Mouse (Mus musculus): ENCODE results near the gene Aldh3b3. TPM values are rescaled to one million over a fixed set of nuclear protein-coding genes. Genes with fewer than 3 reads are reported as not detected.
A peak's percentile ranks its signal among the peaks of the same experiment; 100 is the strongest.

Gene Aldh3b3
- total RNA-seq (2021), result not detected
- long read RNA-seq, experiment 1, result 0 reads
- long read RNA-seq, experiment 2, result 0 reads

DNA sequence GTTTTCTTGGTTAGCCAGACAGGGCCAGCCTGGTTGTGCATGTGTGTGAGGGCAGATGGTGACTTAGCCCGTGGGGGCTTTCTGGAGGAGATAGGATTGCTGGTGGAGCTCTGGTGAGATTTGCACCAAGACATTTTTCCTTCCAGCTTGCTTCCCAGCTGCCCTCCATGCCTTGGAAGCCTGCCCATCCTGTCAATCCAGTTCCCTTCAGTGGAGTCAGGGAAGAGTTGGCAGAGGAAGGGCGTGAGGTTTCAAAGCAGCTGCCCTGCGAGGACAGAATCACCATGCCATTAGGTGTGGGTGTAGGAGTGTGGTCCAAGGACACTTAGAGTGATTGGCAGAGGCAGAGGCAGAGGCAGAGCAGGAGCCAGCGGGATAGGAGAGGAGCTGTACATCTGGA lies at the start of gene Aldh3b3:
Aldh3b3 (plus strand) TSS at position 176 of the 400 bp plus-strand sequence.
- no peak for DNase-seq

DNA sequence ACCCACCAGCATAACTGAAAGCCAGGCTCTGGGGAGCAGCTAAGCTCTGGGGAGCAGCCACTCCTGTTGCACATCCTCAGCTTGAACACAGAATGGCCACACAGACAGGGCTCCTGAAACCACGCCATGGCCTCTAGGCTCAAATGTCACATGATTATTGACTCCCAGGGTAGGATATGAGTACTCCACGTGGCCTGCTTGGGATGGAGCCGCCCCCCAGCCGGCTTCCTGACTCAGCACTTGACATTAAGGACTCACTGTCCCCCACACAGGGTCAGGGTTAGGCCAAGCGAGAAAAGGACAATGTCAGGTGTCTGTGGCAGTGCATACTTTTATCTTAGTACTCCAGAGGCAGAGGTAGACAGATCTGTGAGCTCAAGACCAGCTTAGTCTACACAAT lies 48.2 kb upstream of the Aldh3b3 start:
- DNase-seq, result no peak

DNA sequence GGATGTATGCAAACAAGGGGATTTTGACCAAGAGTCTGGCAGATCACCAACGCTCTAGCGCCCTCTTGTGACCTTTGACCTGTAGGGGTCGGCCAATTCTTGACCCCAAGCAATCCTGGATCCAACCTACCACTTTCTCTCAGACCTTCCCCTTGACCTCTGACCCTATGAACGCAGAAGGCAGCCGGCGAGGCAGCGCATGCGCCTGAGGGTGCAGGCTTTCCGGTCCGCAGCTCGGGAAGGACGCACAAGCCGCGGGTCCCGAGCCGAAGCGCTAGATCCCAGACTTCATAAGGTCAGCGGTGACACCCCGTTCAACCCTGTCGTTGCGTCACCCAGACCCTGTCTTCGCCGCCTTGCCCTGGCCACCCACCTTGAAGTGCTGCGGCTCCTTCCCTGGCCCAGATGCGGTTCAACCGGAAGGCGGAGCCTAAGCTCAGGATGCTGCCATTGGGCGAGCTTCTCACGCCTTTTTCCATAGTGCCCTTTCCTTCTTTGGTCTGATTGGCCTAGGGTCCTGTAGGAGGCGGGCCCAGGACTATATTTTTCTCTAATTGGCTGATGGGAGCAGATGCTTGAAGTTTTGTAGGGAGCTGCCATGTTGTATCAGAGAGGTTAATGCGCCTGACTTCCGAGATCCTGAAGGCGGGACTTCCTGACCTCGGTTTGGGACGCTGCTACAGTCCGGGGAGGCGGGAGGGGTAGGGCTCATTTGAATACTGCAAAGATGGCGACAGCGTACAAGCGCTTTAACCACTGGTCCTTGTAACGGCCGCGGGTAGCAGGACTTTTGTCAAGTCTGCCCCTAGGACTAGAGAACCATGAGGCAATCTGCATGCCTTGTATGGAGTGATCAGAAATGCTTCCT lies 45.9 kb upstream of the Aldh3b3 start, which contains the start of gene Ndufs8:
Ndufs8 (minus strand) TSS at position 438 of the 868 bp plus-strand sequence.
- DNase-seq, result peak; percentile 95

DNA sequence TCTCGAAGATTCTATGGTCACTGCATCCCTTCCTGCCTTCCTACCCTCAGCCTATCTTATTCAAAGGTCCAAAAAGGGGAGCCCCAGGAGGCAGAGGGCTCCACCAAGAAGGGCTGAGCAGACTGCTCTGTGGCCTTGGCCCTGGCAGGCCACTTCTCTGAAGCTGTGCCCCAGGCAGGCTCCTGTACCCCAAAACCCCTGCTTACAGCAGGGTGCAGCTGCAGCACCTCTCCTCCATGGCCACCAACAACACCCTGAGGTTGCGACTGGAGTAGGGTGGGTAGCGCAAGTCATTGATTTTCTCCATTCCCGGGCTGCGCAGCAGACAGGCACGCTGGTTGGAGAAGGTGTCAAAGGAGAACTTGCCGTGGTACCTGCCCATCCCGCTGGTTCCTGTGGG lies 44.8 kb upstream of the Aldh3b3 start:
- no peak for DNase-seq

DNA sequence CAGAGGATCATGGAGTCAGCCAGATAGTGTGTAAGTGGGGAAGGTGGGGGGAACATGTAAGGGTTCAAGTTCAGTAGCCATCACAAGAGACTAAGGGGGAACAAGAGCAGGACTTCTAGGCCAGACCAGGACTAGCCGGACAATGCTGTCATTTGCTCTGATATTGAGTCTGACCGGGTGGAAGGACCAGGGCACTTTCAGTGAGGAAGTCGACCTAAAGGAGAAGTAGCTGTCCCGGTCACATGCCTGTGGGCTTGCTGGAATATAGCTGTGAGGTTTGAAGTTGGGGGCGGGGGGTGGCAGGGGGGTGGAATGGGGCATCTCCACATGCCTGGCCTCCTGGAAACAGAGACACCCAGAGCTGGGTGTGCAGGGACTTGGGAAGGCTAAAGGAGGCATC lies 43.9 kb upstream of the Aldh3b3 start:
- no peak for DNase-seq

DNA sequence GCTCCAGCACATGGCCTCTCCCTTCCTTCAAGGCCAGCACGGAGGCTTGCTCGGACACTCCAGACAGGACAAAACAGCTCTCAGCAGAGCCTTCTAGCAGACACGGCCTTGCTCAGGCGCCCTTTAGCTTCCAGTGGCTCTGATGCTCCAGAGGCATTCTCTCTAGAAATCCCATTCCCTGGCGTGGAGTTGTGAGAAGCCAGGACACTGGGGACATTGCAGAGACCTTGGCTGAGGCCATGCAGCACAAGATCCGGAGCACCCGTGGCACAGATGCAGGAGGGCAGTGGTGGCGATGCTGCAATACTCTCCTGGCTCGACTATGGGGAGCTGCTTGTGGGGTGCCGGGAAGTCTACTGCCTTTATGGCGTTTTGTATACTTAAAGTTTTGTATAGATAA lies 41.7 kb upstream of the Aldh3b3 start:
- DNase-seq, result no peak

DNA sequence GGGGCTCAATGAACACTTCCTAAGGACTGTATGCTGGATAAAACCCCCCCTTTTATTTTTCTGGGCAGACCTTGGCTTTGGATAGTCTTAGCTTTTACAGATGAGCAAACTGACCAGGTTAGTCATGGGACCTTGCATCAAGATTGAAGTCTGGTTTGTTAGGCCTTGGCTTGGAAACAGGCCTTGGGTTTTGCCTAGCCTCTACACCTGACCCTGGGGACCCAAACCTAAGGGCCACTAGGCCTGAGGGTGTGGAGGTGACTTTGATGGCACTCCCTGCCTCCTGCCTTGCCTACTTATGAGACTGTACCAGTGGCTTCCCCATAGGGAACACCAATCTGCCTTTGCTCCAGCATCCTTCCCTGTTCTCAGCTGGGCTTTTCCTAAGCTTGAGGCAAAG lies 38.5 kb upstream of the Aldh3b3 start:
- DNase-seq, result no peak

DNA sequence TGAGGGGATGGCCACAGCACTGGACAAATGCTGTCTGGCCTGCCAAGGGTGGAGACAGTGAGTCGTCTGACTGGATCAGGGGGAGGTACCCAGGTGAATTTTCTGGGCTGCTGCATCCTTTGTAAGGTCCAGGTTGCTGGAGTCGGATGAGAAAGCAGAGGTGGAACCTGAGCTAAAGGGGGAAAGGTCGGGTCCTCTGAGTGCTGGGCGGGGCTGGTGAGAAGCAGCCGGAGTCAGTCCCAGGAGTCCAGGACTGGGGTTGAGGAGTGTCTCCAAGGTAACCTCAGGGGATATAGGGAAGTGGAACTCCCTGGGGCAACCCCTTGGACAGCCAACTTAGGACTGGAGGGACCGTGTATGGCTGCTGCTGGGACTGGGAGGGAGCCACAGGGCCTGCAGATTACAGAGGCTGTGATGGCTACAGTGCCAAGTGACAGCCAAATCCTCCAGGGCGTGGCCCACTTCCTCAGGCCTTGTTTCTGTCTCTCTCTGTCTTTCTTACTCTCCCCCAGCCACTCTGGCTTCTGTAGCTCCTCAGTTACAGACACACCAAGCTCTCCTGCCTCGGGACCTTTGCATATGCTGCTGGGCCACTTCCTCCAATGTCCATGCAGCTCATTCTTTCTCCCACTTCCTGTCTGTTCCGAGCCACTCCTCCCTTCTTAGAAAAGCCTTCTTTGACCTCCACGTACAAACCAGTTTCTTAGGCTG lies 35.6 kb upstream of the Aldh3b3 start:
- DNase-seq, result no peak

DNA sequence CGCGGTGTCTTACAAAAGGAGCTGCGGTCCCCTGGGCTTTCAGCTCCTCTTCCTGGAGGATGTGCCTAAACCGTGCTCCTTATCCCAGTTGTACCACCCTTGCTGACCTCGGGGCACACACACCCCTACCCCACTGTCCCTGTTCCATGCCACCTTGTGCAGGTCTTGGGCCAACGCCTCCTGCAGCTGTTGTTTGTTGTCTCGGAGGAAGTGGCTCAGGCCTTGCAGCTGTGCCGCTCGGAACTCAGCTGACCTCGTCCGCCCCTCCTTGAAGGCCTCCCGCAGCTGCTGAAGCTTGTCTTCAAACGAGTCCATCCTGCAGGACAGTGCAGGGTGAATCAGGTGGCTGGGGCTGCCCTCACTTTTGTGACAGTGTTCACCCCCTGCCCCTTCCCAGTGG lies 34.9 kb upstream of the Aldh3b3 start:
- peak; percentile 59 for DNase-seq

DNA sequence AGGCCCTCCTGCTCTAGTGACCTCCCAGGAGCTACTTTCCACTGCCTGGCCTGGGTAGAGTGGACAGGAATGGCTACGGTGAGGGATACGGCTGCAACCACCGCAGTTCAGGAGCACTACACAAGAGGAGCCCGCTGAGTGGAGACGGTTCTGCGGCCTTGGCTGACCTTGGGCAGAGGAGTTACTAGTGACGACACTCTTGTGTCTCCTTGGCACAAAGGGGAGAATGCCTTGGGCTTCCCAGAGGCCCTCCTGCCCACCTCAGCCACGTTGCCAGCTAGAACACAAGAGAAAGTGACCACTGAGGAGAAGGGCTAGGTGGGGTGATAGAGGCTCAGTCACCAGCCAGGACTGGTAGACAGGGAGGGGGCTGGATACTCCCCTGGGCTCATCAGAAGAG lies 34.3 kb upstream of the Aldh3b3 start:
- DNase-seq, result no peak

DNA sequence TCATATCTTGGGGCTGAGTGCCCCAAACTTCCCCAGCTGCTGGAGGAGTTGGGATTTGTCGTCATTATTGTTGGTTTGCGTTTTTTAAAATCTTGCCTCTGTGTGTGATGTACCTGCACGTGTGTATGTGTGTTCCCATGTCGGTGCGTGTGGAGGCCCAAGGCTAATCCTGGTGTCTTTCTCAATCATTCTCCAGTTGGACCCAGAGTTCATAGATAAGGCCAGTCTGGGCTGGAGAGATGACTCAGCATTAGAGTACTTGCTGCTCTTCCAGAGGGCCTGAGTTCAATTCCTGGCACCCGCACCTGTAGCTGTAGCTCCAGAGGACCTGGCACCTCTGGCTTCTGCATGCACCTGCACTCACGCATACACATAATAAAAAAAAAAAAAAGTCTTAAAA lies 33.6 kb upstream of the Aldh3b3 start:
- DNase-seq, result no peak

DNA sequence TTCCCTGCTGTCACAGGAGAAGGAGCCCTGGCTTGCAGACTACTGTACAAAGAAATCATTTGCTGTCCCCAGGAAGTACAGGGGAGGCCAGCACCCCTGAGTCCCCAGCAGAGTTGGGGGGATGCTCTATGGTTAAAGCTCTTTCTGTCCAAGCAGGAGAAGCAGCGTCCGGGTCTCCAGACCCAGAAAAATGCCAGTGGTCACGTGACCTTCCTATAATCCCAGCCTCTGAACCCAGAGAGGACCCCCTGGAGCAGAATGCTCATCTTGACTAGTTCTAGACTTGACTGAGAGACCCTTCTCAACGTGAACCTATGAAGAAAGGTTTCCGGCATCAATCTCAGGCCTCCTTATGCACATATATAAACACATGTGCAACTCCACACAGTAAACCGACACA lies 32.6 kb upstream of the Aldh3b3 start:
- DNase-seq, result no peak

DNA sequence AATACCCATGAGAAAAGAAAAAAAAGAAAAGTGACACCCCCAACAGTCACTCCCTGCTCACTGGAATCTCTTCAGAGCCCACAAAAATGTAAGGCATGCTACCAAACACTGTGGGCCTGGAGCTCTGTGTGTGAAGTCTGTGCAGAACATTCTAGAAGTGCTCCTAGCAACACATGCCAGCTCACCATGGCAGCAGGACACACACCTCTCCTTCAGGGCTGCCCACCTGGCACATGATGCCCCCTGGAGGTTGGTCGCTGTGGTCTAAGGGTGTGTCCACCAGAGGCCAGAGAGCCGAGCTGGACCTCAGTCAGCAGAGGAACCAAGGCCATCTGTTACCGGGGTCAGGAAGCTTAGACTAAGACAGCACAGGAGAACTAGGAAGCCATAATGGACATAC lies 32.2 kb upstream of the Aldh3b3 start:
- no peak for DNase-seq

DNA sequence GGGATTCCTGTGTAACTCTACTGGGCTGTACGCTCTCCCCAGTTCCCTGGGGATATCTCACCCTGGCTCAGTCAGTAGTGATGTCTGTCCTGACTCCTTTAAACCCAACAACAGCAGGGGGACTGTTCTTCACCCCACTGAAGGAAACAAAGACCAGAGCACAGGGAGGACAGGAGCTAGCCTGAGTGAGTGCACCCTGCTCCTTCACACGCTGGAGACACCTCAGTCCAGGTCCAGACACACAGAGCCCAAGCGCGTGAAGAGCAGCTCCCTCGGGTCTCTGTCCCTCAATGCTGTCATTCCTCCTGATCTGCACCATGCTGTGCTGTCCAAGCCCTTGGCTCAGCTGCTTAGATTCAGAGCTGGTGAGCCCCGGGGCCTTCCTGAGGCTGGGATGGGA lies 31.8 kb upstream of the Aldh3b3 start:
- peak; percentile 5 for DNase-seq

DNA sequence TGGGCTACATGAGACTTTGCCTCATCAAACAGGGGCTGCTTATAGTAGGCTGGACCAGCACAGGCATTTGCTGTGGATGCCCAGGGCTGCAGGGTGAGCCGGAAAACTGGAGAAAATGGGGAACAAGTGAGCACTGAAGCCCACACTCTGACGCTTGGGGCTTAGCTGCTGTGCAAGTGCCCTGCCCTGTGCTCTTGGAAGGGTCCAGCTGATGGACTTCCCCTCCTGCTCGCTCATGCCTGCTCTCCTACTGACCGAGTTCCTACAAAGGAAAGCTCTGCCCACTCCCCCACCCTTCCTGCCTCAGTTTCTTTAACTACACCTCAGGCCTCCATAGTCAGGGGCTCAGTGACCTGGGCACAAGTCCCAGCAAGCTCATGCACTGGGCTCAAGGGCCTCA lies 30.5 kb upstream of the Aldh3b3 start:
- no peak for DNase-seq

DNA sequence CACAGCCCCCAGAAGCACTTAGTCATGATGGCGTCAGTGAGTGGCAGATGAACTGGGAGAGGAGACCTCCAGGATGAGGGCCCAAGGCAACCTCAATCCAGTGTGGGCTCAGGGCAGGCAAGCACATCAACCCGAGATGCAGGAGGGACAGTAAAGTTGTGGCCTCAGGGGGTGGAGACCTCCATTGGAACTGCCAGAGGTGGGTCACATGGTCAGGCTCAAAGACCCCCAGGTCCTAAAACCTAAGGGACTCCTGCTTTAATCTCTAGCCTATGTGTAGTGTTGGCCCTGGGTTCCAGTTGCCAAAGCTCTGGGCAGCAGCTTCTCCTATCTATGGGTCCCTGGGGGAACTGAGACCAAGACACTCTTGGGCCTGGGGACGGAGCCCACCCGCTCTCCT lies 29.7 kb upstream of the Aldh3b3 start:
- DNase-seq, result no peak

DNA sequence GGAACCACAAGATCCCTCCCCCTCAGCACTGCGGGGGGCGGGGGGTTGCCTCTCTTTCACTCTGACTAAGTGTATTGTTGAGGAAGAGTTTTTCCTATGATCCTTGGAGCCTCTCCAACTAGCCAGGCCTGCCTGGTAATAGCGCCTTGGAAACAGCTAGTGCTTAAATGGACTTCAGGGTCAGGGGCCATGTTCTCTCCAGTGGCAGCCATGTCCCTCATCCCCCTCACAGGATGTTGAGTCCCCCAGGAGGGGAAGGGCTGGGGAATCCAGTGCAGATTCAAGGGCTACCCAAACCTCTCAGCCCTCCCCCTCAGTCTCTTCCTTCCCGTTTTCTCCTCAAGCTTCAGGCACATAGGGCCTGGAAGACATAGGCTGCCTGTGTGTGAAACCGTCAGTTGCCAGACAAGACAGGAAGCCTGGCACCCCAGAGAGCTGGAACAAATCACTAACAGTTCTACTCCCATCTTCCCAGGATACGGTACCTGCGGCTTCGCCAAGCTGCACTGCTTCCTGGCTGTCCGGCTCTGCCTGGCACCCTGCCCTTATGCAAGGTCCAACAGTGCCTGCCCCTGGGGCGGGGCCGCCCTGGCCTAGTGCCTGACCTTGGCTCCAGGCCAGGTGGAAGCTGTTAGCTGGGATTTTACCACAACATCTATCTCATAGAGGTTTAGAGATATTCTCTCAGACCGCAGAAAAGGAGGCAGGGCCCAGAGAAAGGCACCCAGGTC lies 29.1 kb upstream of the Aldh3b3 start, which contains the start of gene Aldh3b1:
Aldh3b1 (minus strand) TSS at position 598 of the 731 bp plus-strand sequence.
- peak; percentile 85 for DNase-seq

DNA sequence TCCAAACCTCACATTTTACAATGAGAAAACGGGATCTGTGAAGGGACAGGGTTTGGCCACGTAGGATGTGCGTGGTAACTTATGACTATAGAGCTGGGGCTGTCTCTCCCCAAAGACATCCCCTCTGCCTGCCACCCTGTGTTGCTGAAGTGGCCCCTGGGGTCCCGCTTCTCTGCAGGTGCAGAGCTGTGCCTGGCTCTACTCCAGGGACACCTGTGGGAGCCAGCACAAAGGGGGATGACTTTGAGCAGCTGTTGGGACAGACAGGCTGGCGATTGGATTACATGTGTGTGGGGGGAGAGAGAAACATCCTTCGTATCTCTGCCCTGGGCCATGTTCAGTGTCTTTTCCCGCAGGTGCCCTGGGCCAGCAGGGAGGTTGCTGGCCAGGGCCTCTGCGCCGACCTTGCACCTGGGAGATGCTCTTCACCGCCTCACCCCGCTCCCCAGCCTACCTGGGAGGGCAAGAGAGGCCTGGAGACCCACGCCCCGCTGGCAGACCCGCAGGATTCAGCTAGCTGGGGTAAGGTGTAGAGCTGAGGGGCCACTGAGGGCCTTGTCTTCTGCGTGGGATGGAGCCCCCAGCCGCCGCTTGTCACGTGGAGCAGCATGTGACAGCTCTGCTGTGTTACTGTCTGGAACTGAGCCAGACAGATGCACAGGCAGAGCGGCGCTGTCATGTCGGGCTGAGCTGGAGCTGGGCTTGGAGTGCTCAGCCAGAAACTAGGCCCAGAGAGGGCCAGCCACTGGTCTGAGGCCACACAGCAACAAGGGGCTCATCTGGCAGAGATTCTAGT lies 28.0 kb upstream of the Aldh3b3 start:
- no peak for DNase-seq

DNA sequence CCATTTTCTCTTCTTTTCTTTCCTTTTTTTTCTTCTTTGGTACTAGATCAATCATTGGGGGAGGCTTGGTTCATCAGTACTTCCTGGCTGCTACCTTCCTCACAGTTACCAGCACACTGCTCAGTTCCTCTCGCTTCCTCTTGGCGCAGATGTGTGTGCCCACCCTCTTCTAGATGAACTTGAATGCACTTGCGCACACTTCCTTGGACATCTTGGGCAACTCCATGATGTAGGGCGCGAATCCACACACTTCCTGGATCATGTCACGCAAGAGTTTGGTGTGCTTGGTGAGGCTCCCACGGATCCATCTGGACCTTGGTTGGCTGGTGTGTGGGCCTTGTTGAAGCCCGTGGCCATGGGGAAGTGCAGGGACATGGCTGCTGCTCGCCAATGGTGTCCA lies 26.7 kb upstream of the Aldh3b3 start:
- DNase-seq, result no peak

DNA sequence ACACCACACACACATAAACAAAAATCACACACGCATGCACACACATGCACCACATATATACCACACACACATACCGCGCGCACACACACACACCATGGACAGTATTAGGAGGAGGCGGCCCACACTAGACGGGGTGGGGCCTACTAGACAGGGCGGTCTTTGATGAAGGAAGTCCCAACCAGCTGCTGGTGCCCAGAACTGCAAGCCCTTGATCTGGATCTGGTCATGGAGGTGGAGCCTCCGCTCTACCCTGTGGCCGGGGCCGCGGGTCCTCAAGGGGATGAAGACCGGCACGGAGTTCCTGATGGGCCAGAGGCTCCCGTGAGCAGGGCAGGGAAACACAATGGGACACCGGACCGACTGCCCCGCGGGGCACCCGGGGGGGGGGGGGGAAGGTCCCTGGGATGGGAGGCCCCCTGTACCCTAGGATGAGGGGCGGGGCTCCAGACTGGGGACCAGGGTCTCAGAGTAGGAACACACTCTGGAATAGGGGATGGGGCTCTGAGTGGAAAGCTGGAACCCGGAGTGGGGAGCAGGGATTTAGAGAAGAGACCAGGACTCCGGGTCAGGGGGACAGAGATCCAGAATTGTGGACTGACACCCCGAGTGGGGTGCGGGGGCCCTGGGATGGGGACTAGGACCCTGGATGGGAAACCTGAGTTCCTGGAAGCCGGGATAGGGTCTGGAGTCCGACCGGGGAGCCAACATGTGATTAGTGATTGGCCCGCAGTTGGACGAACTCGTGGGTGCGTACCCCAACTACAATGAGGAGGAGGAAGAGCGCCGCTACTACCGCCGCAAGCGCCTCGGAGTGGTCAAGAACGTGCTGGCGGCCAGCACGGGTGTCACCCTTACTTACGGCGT lies 23.2 kb upstream of the Aldh3b3 start, which contains the start of gene Unc93b1:
Unc93b1 (plus strand) TSS at position 155 of the 864 bp plus-strand sequence.
- DNase-seq, result peak; percentile 76

All from gastrocnemius, postnatal 25 days (tissue).